ENCODE assay signal across 25 mouse cellular contexts in genomic region chr10:91195680-91196079, GRCm38 (mm10).
"Had no signal": no experiment of that assay in that cellular context is flagged by ENCODE, and none has a peak within 500 bp of the region (broad histone marks: within the 10 kb centered on the region; RNA-seq: fewer than 3 reads in every experiment).

No protein-coding gene starts in this region.

- H3K27ac ChIP-seq: heart, adult 2 months; heart, embryonic 13.5 days; heart, embryonic 15.5 days; hindbrain, embryonic 13.5 days; hindbrain, embryonic 15.5 days; hindbrain, postnatal 0 days; kidney, embryonic 15.5 days; kidney, postnatal 0 days; limb, embryonic 13.5 days; limb, embryonic 15.5 days; liver, embryonic 12.5 days had no signal

- ATAC-seq: hindbrain, postnatal 0 days; intestine, embryonic 16.5 days; liver, embryonic 12.5 days had no signal

- H3K36me3 ChIP-seq: heart, embryonic 13.5 days; heart, embryonic 15.5 days; hindbrain, embryonic 13.5 days; hindbrain, embryonic 15.5 days; kidney, embryonic 15.5 days; limb, embryonic 13.5 days; limb, embryonic 15.5 days; liver, embryonic 12.5 days had no signal

- DNase-seq: gastrocnemius, postnatal 14 days; gastrocnemius, postnatal 36 days; heart, adult 2 months; heart, postnatal 14 days; heart, postnatal 36 days; kidney, adult 11 months; kidney, adult 2 months; kidney, adult 9 months; kidney, postnatal 14 days; kidney, postnatal 36 days; layer of hippocampus, adult 9-11 months; layer of hippocampus, postnatal 36 days; left cerebral cortex, postnatal 4 days had no signal

- H3K9ac ChIP-seq: heart, embryonic 13.5 days; heart, embryonic 15.5 days; hindbrain, embryonic 13.5 days; hindbrain, embryonic 15.5 days; kidney, embryonic 15.5 days; limb, embryonic 13.5 days; limb, embryonic 15.5 days; liver, embryonic 12.5 days had no signal

- H3K27me3 ChIP-seq: heart, embryonic 13.5 days; heart, embryonic 15.5 days; hindbrain, embryonic 13.5 days; hindbrain, embryonic 15.5 days; kidney, embryonic 15.5 days; limb, embryonic 13.5 days; limb, embryonic 15.5 days; liver, embryonic 12.5 days had no signal

- H3K4me3 ChIP-seq: heart, adult 2 months; heart, embryonic 13.5 days; heart, embryonic 15.5 days; hindbrain, embryonic 13.5 days; hindbrain, embryonic 15.5 days; kidney, embryonic 15.5 days; limb, embryonic 13.5 days; limb, embryonic 15.5 days; liver, embryonic 12.5 days had no signal

- H3K4me1 ChIP-seq: heart, embryonic 13.5 days; heart, embryonic 15.5 days; hindbrain, embryonic 13.5 days; hindbrain, embryonic 15.5 days; kidney, embryonic 15.5 days; limb, embryonic 13.5 days; limb, embryonic 15.5 days; liver, embryonic 12.5 days had no signal

- H3K4me2 ChIP-seq: heart, embryonic 11.5 days; heart, embryonic 13.5 days; heart, embryonic 15.5 days; hindbrain, embryonic 13.5 days; hindbrain, embryonic 15.5 days; kidney, embryonic 15.5 days; limb, embryonic 13.5 days; limb, embryonic 15.5 days; liver, embryonic 12.5 days had no signal

- H3K9me3 ChIP-seq: heart, embryonic 15.5 days; hindbrain, embryonic 13.5 days; hindbrain, embryonic 15.5 days; limb, embryonic 15.5 days; liver, embryonic 12.5 days had no signal
